Mouse (Mus musculus) skeletal muscle tissue, adult 2 months (tissue): ENCODE measurements around the gene Hells.

Experiments used
- DNase-seq: peaks from one replicate; pipeline ENCODE4 v3.0.0-alpha.2; 2012; ENCODE audit warnings: low read depth, low spot score

Hells gene

GRCm38 (mm10) chr19:38930788-38931565, at the start of gene Hells:
Gene Hells, plus strand, starts transcription at chr19:38930915.
- DNase-seq = peak; percentile 78

GRCm38 (mm10) chr19:38901146-38902135, 29.3 kb upstream of the Hells start:
- no peak for DNase-seq

GRCm38 (mm10) chr19:38902501-38902900, 28.2 kb upstream of the Hells start:
- DNase-seq = no peak

- no peak for DNase-seq
Measured at GRCm38 (mm10) chr19:38913786-38914185, 16.9 kb upstream of the Hells start.

GRCm38 (mm10) chr19:38914926-38915325, 15.8 kb upstream of the Hells start:
- DNase-seq = no peak

GRCm38 (mm10) chr19:38915677-38916076, 15.0 kb upstream of the Hells start:
- no peak for DNase-seq

- no peak for DNase-seq
Measured at GRCm38 (mm10) chr19:38928481-38929158, 2.1 kb upstream of the Hells start.

- DNase-seq = no peak
Measured at GRCm38 (mm10) chr19:38929471-38930251, 1.1 kb upstream of the Hells start.

GRCm38 (mm10) chr19:38930252-38930787, 395 bp upstream of the Hells start:
- no peak for DNase-seq

- DNase-seq = no peak
Measured at GRCm38 (mm10) chr19:38931566-38931890, 813 bp downstream of the Hells start.

GRCm38 (mm10) chr19:38944590-38945307, 14.0 kb downstream of the Hells start:
- no peak for DNase-seq

- no peak for DNase-seq
Measured at GRCm38 (mm10) chr19:38970741-38971140, 40.0 kb downstream of the Hells start.

GRCm38 (mm10) chr19:38972581-38972980, 41.9 kb downstream of the Hells start:
- no peak for DNase-seq

- no peak for DNase-seq
Measured at GRCm38 (mm10) chr19:38973666-38974065, 43.0 kb downstream of the Hells start.

GRCm38 (mm10) chr19:38976269-38976668, 45.6 kb downstream of the Hells start:
- no peak for DNase-seq

GRCm38 (mm10) chr19:38981966-38982365, 51.3 kb downstream of the Hells start:
- peak; percentile 18 for DNase-seq

GRCm38 (mm10) chr19:38998248-38998647, 67.5 kb downstream of the Hells start:
- no peak for DNase-seq

GRCm38 (mm10) chr19:38998676-38999075, 68.0 kb downstream of the Hells start:
- DNase-seq = no peak

GRCm38 (mm10) chr19:39005132-39005531, 74.4 kb downstream of the Hells start:
- no peak for DNase-seq

- no peak for DNase-seq
Measured at GRCm38 (mm10) chr19:39006715-39007114, 76.0 kb downstream of the Hells start, which contains the start of gene Cyp2c55. Gene Cyp2c55, plus strand, starts transcription at chr19:39007019.
